In genomic region chr16:17200121-17200952, GRCm38 (mm10) we compare ENCODE assay signal across 8 mouse cellular contexts. TPM values are rescaled to one million over a fixed set of nuclear protein-coding genes. Genes with fewer than 3 reads are reported as not detected.
DNase-seq lines count a peak whose midpoint lies in the region; ATAC-seq and TF ChIP-seq lines count a peak whose summit lies in the region.

No protein-coding gene starts in this region.

- peak overlapping the region; percentile 98 for H3K4me3 ChIP-seq in kidney, embryonic 15.5 days (replicated peaks)
- H3K4me3 ChIP-seq in MEL (ENCODE audit: control insufficient read depth in 1 of 2, insufficient read depth in 1 of 2, low read depth in 2 of 2, low read length in 2 of 2), result peak overlapping the region; percentile 85
- peak overlapping the region; percentile 100 for H3K4me3 ChIP-seq in forebrain, embryonic 11.5 days (ENCODE audit: low read depth, low read length)

- H3K9me3 ChIP-seq in kidney, embryonic 15.5 days (replicated peaks), result no peaks in the 10 kb centered on the region
- no peaks in the 10 kb centered on the region for H3K9me3 ChIP-seq in MEL (replicated peaks; ENCODE audit: insufficient read depth, low read length)
- H3K9me3 ChIP-seq in forebrain, embryonic 11.5 days (ENCODE audit: control insufficient read depth, low read length), result no peaks in the 10 kb centered on the region

- TF ChIP-seq EP300 in MEL (IDR thresholded peaks at IDR 0.05; ENCODE audit: low read depth in 1 of 2, low read length in 2 of 2), result no peak

- H3K9ac ChIP-seq in kidney, embryonic 15.5 days, result peak overlapping the region; percentile 99
- H3K9ac ChIP-seq in MEL (ENCODE audit: control insufficient read depth, low read depth, low read length, poor library complexity, severe bottlenecking), result peak overlapping the region; percentile 95
- H3K9ac ChIP-seq in forebrain, embryonic 11.5 days (ENCODE audit: low read length), result peak overlapping the region; percentile 99

- no peak; a peak in 1 of 4 replicates for TF ChIP-seq POLR2A in MEL (IDR thresholded peaks at IDR 0.05; ENCODE audit: control insufficient read depth in 1 of 2, insufficient read depth in 1 of 2, low read depth in 1 of 2, low read length in 2 of 2, poor library complexity in 1 of 2)

- peaks cover 20% of the 10 kb centered on the region for H3K4me1 ChIP-seq in kidney, embryonic 15.5 days
- H3K4me1 ChIP-seq in MEL (ENCODE audit: control insufficient read depth in 1 of 2, insufficient read depth in 2 of 2, low read length in 2 of 2), result peaks cover 13 to 14% of the 10 kb centered on the region in 2 experiments
- peaks cover 5% of the 10 kb centered on the region; the same call in 1 of the 2 replicates for H3K4me1 ChIP-seq in forebrain, embryonic 11.5 days (replicated peaks; ENCODE audit: control insufficient read depth, insufficient read depth, low read length)

- WGBS in kidney, embryonic 15.5 days, result 4% methylated on average over 24 of the region's 24 CpGs
- WGBS in forebrain, embryonic 11.5 days, result 8% methylated on average over 24 of the region's 24 CpGs

- no peak for TF ChIP-seq CTCF in MEL (IDR thresholded peaks at IDR 0.05 in 2 of 3, conservative IDR thresholded peaks at IDR 0.05 in 1 of 3; ENCODE audit: control insufficient read depth in 1 of 3, insufficient read depth in 1 of 3, low read depth in 2 of 3, low read length in 3 of 3, poor library complexity in 1 of 3, severe bottlenecking in 1 of 3)

- no peak for TF ChIP-seq RAD21 in MEL (IDR thresholded peaks at IDR 0.05; ENCODE audit: low read depth, low read length)

- H3K79me2 ChIP-seq in MEL (ENCODE audit: control insufficient read depth, insufficient read depth, low read length, poor library complexity), result peaks cover 48% of the 10 kb centered on the region

- H3K36me3 ChIP-seq in kidney, embryonic 15.5 days, result 0 out of 2 replicates have a peak, but pooled peaks cover 13% of the 10 kb centered on the region
- H3K36me3 ChIP-seq in MEL (ENCODE audit: control insufficient read depth in 1 of 2, insufficient read depth in 2 of 2, low read length in 2 of 2), result peaks cover 11 to 31% of the 10 kb centered on the region in 2 experiments
- H3K36me3 ChIP-seq in forebrain, embryonic 11.5 days (ENCODE audit: control insufficient read depth, insufficient read depth, low read length), result no peaks in the 10 kb centered on the region
- H3K36me3 ChIP-seq in splenic B cell, adult 2 months (ENCODE audit: control insufficient read depth, insufficient read depth, low read length, poor library complexity, severe bottlenecking), result no peaks in the 10 kb centered on the region; the same call in 1 of the 2 replicates

- H3K27me3 ChIP-seq in kidney, embryonic 15.5 days, result no peaks in the 10 kb centered on the region
- no peaks in the 10 kb centered on the region for H3K27me3 ChIP-seq in MEL (ENCODE audit: control insufficient read depth in 1 of 2, insufficient read depth in 2 of 2, low read length in 2 of 2)
- H3K27me3 ChIP-seq in forebrain, embryonic 11.5 days (ENCODE audit: control insufficient read depth, insufficient read depth, low read length), result no peaks in the 10 kb centered on the region
- no peaks in the 10 kb centered on the region for H3K27me3 ChIP-seq in splenic B cell, adult 2 months (ENCODE audit: control insufficient read depth, insufficient read depth, low read length, poor library complexity, severe bottlenecking)

- no peak for DNase-seq in kidney, postnatal 36 days
- DNase-seq in MEL (ENCODE audit: low read depth, low spot score) (peak; percentile 63), liver (peak; percentile 21)
- DNase-seq in forebrain, embryonic 11.5 days (ENCODE audit: low spot score), result no peak
- DNase-seq in splenic B cell, adult 2 months (ENCODE audit: low read depth, low spot score), result peak; percentile 32
- DNase-seq in cerebellum, postnatal 36 days, result no peak
- no peak for DNase-seq in lung, postnatal 25 days (ENCODE audit: low spot score)

- peak overlapping the region; percentile 74 for H3K4me2 ChIP-seq in kidney, embryonic 15.5 days
- H3K4me2 ChIP-seq in forebrain, embryonic 11.5 days (ENCODE audit: low read depth, low read length, severe bottlenecking), result peak overlapping the region; percentile 84

- H3K27ac ChIP-seq in kidney, embryonic 15.5 days, result peak overlapping the region; percentile 85
- H3K27ac ChIP-seq in MEL (ENCODE audit: control insufficient read depth, low read depth, low read length), result peak overlapping the region; percentile 60
- peak overlapping the region; percentile 9; the same call in 1 of the 2 replicates for H3K27ac ChIP-seq in forebrain, embryonic 11.5 days (ENCODE audit: low read depth, low read length)

- ATAC-seq in kidney, embryonic 15.5 days (replicated peaks; ENCODE audit: low FRiP score), result peak; percentile 7; the same call in 1 of the 2 replicates
- no peak for ATAC-seq in forebrain, embryonic 11.5 days (replicated peaks; ENCODE audit: low FRiP score)

TF ChIP-seq in MEL, 35 proteins besides CTCF, POLR2A, EP300 and RAD21:
- TF ChIP-seq GATA1 (IDR thresholded peaks at IDR 0.05; ENCODE audit: low read depth, low read length), result peak; percentile 82
- TF ChIP-seq ELF1 (IDR thresholded peaks at IDR 0.05; ENCODE audit: low read depth, low read length), result peak; percentile 48; the same call in 1 of the 2 replicates
- TF ChIP-seq NRF1 (IDR thresholded peaks at IDR 0.05; ENCODE audit: insufficient read depth, low read depth, low read length, poor library complexity, severe bottlenecking), result no peak
- TF ChIP-seq SIN3A (IDR thresholded peaks at IDR 0.05; ENCODE audit: low read length), result peak; percentile 44; the same call in 1 of the 2 replicates
- TF ChIP-seq ZC3H11A (IDR thresholded peaks at IDR 0.05; ENCODE audit: low read depth, low read length), result no peak
- TF ChIP-seq MYC (IDR thresholded peaks at IDR 0.05; ENCODE audit: low read depth, low read length), result no peak
- TF ChIP-seq TBP (IDR thresholded peaks at IDR 0.05; ENCODE audit: low read depth, low read length), result 0 out of 2 replicates have a peak, but pooled peaks have one; percentile 29
- TF ChIP-seq HCFC1 (IDR thresholded peaks at IDR 0.05; ENCODE audit: low read depth, low read length), result peak; percentile 28; the same call in 1 of the 2 replicates
- peak; percentile 42 for TF ChIP-seq MXI1 (IDR thresholded peaks at IDR 0.05; ENCODE audit: low read depth, low read length)
- no peak for TF ChIP-seq KAT2A (conservative IDR thresholded peaks at IDR 0.05; ENCODE audit: low read depth, low read length)
- 0 out of 2 replicates have a peak, but pooled peaks have one; percentile 22 for TF ChIP-seq POLR2AphosphoS2 (IDR thresholded peaks at IDR 0.05; ENCODE audit: low read length)
TF ChIP-seq in MEL: peak in this region for 7.

RNA-seq across cellular contexts. Expression of gene Ube2l3, which starts 2.1 kb away (rescaled TPM):
- 360 and 379 TPM in 2 replicates for polyA plus RNA-seq in kidney, embryonic 15.5 days (2015; fragmentation: Nextera tagmentation; extraction: Ambion mirVana)
- total RNA-seq in MEL (2012; rRNA removed), result 137 and 166 TPM in 2 replicates
- polyA plus RNA-seq in MEL (2012; ENCODE audit: insufficient read depth in 1 of 2, insufficient read length in 2 of 2, low read depth in 1 of 2, low replicate concordance in 2 of 2, missing spikeins in 1 of 2), result 1,000 to 10,000 TPM in 1 of 2 experiments, 100 to 1,000 TPM in 1; 297 to 2,006 TPM
- 379 and 399 TPM in 2 replicates for polyA plus RNA-seq in forebrain, embryonic 11.5 days (2014; fragmentation: Nextera tagmentation; extraction: Ambion mirVana)

RNA-seq across cellular contexts. Expression of gene Rimbp3, which starts 8.1 kb away (rescaled TPM):
- polyA plus RNA-seq in kidney, embryonic 15.5 days (2015; fragmentation: Nextera tagmentation; extraction: Ambion mirVana), result 0.44 and 0.73 TPM in 2 replicates
- 0.36 and 0.62 TPM in 2 replicates for total RNA-seq in MEL (2012; rRNA removed)
- under 1 TPM in 1 of 2 experiments, not detected in 1; 0.35 TPM for polyA plus RNA-seq in MEL (2012; ENCODE audit: insufficient read depth in 1 of 2, insufficient read length in 2 of 2, low read depth in 1 of 2, low replicate concordance in 2 of 2, missing spikeins in 1 of 2)
- polyA plus RNA-seq in forebrain, embryonic 11.5 days (2014; fragmentation: Nextera tagmentation; extraction: Ambion mirVana), result 1.6 and 1.9 TPM in 2 replicates

RNA-seq across cellular contexts. Expression of gene Hic2, which starts 33.0 kb away (rescaled TPM):
- 4.6 and 4.8 TPM in 2 replicates for polyA plus RNA-seq in kidney, embryonic 15.5 days (2015; fragmentation: Nextera tagmentation; extraction: Ambion mirVana)
- 5.8 and 5.9 TPM in 2 replicates for total RNA-seq in MEL (2012; rRNA removed)
- 1 to 10 TPM in 1 of 2 experiments, not detected in 1; 9.5 TPM for polyA plus RNA-seq in MEL (2012; ENCODE audit: insufficient read depth in 1 of 2, insufficient read length in 2 of 2, low read depth in 1 of 2, low replicate concordance in 2 of 2, missing spikeins in 1 of 2)
- 10.7 and 11.3 TPM in 2 replicates for polyA plus RNA-seq in forebrain, embryonic 11.5 days (2014; fragmentation: Nextera tagmentation; extraction: Ambion mirVana)

RNA-seq across cellular contexts. Expression of gene Ccdc116, which starts 53.3 kb away (rescaled TPM):
- 0.53 and 0.60 TPM in 2 replicates for polyA plus RNA-seq in kidney, embryonic 15.5 days (2015; fragmentation: Nextera tagmentation; extraction: Ambion mirVana)
- total RNA-seq in MEL (2012; rRNA removed), result 3.4 and 4.9 TPM in 2 replicates
- 1 to 10 TPM in 1 of 2 experiments, not detected in 1; 7.9 TPM for polyA plus RNA-seq in MEL (2012; ENCODE audit: insufficient read depth in 1 of 2, insufficient read length in 2 of 2, low read depth in 1 of 2, low replicate concordance in 2 of 2, missing spikeins in 1 of 2)
- polyA plus RNA-seq in forebrain, embryonic 11.5 days (2014; fragmentation: Nextera tagmentation; extraction: Ambion mirVana), result 0.61 and 0.97 TPM in 2 replicates

RNA-seq across cellular contexts. Expression of gene Ydjc, which starts 55.9 kb away (rescaled TPM):
- 10.5 and 11.5 TPM in 2 replicates for polyA plus RNA-seq in kidney, embryonic 15.5 days (2015; fragmentation: Nextera tagmentation; extraction: Ambion mirVana)
- 56.7 TPM in 2 replicates for total RNA-seq in MEL (2012; rRNA removed)
- polyA plus RNA-seq in MEL (2012; ENCODE audit: insufficient read depth in 1 of 2, insufficient read length in 2 of 2, low read depth in 1 of 2, low replicate concordance in 2 of 2, missing spikeins in 1 of 2), result 10 to 100 TPM in 1 of 2 experiments, not detected in 1; 68.5 TPM
- polyA plus RNA-seq in forebrain, embryonic 11.5 days (2014; fragmentation: Nextera tagmentation; extraction: Ambion mirVana), result 5.7 and 6.0 TPM in 2 replicates

Comparison
In these comparisons a context has a peak if more than half of its experiments do, and no peak if none do; other contexts are left out.
1. H3K27ac ChIP-seq: peak in every context shown above with its lines; median percentile 85 in kidney, embryonic 15.5 days; 60 in MEL; 9 in forebrain, embryonic 11.5 days.
2. DNase-seq: peak in MEL (single experiment), liver (single experiment) and splenic B cell, adult 2 months (single experiment); none in kidney, postnatal 36 days (0 of 2), forebrain, embryonic 11.5 days (single experiment), cerebellum, postnatal 36 days (0 of 2) and lung, postnatal 25 days (single experiment).
3. Peak in every context shown above with its lines, with median percentiles within 50 percentile points of each other: H3K4me3 ChIP-seq and H3K9ac ChIP-seq.